Mouse (Mus musculus) neural tube, embryonic 14.5 days (tissue): Measurements from ENCODE around the gene Dexi. TPM values are rescaled to one million over a fixed set of nuclear protein-coding genes. Genes with fewer than 3 reads are reported as not detected.
A peak's percentile ranks its signal among the peaks of the same experiment; 100 is the strongest.

ENCODE experiments used
- ATAC-seq: fragments of 200-750 bp; cut with Nextera tagmentation; 2 replicates; pipeline ENCODE4 v1.8.0; 2017; ENCODE audit warnings: low read depth, mild to moderate bottlenecking, moderate TSS enrichment, moderate library complexity
- H3K27ac ChIP-seq: fragments of 300-500 bp; sonication (generic); 2 replicates; pipeline ENCODE4 v1.5.1; 2014; ENCODE audit warnings: low read depth, mild to moderate bottlenecking, control low read depth, low read length, moderate library complexity, mixed read lengths
- H3K27me3 ChIP-seq: fragments of 300-500 bp; sonication (generic); 2 replicates; pipeline ENCODE4 v1.6.1; 2014; ENCODE audit warnings: low read length; ENCODE audit not compliant: control insufficient read depth, insufficient read depth
- H3K36me3 ChIP-seq: fragments of 300-500 bp; sonication (generic); 2 replicates; pipeline ENCODE4 v1.6.1; 2014; ENCODE audit warnings: low read length, mixed read lengths; ENCODE audit not compliant: control insufficient read depth, insufficient read depth
- H3K4me1 ChIP-seq: fragments of 300-500 bp; sonication (generic); 2 replicates; pipeline ENCODE4 v1.6.1; 2014; ENCODE audit warnings: low read length; ENCODE audit not compliant: control insufficient read depth, insufficient read depth
- H3K4me2 ChIP-seq: fragments of 300-500 bp; sonication (generic); 2 replicates; pipeline ENCODE4 v1.6.1; 2014; ENCODE audit warnings: mild to moderate bottlenecking, low read depth, low read length, control low read depth
- H3K4me3 ChIP-seq: fragments of 300-500 bp; sonication (generic); 2 replicates; pipeline ENCODE4 v1.5.1; 2014; ENCODE audit warnings: low read depth, low read length, control low read depth, mixed read lengths
- H3K9ac ChIP-seq: fragments of 300-500 bp; sonication (generic); replicated peaks from 2 replicates; pipeline ENCODE4 v1.6.1; 2014; ENCODE audit warnings: low read depth, mild to moderate bottlenecking, control low read depth, low read length, mixed read lengths
- H3K9me3 ChIP-seq: fragments of 300-500 bp; sonication (generic); 2 replicates; pipeline ENCODE4 v1.6.1; 2016; ENCODE audit warnings: low read length; ENCODE audit not compliant: control insufficient read depth
- WGBS: fragments of 180-500 bp; shearing (Covaris S2); extraction: QIAGEN DNeasy Blood & Tissue Kit; methylation state at CpG from one replicate; pipeline ENCODE4 v1.1.7; 2014; 5-methylcytosine and 5-hydroxymethylcytosine counted together
- polyA plus RNA-seq: library from polyadenylated mRNA; unstranded; fragments of >200 nt; fragmentation: Nextera tagmentation; extraction: Ambion mirVana; gene quantifications from 2 replicates; pipeline ENCODE4 v1.2.1, GENCODE M21; 2014

The Dexi gene
- 26.8 and 26.9 TPM in 2 replicates for polyA plus RNA-seq

DNA sequence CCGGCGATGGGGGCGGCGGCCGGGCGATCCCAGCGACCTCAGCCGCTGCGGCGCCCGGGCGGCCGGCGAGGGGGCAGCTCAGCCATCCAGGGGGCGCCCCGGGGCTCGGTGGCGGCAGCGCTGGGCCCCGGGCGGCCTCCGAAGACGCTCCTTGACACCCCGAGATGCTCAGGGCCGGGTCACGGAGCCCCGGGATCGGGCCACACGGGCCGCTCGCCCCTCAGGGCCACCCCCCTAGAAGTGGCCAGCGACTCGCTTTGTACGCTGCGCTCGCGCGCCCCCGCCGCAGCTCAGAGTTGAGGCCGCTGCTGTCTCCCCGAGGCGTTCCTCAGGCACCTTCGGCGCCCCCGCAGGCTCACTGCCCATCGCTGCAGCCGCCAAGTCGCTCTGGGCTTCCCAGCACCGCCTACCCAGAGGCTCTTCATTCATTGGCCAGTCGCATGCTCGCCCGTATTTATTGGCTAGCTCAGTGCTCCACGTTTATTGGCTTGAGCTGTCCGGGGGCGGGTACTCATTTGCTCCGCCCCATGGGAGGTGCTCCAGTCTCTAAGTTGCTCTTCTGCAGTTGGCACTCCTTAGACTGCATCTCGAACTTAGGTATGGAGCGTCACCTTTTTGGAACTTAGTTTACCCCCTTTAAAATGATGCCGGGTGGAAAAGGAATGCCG is at the start of gene Dexi:
Dexi (minus strand) TSS at position 357 of the 668 bp plus-strand sequence.
- H3K4me2 ChIP-seq: peak within 1 kb of the TSS; percentile 74
- peaks cover 49% of the 10 kb centered on the region for H3K4me1 ChIP-seq
- no peaks in the 10 kb centered on the region for H3K27me3 ChIP-seq
- peak within 1 kb of the TSS; percentile 95 for H3K9ac ChIP-seq
- H3K9me3 ChIP-seq: no peaks in the 10 kb centered on the region
- ATAC-seq: peak; percentile 94
- peak within 1 kb of the TSS; percentile 92 for H3K4me3 ChIP-seq
- peak within 1 kb of the TSS; percentile 80 for H3K27ac ChIP-seq
- H3K36me3 ChIP-seq: no peaks in the 10 kb centered on the region
- under 1% methylated on average over 37 of the region's 61 CpGs for WGBS

DNA sequence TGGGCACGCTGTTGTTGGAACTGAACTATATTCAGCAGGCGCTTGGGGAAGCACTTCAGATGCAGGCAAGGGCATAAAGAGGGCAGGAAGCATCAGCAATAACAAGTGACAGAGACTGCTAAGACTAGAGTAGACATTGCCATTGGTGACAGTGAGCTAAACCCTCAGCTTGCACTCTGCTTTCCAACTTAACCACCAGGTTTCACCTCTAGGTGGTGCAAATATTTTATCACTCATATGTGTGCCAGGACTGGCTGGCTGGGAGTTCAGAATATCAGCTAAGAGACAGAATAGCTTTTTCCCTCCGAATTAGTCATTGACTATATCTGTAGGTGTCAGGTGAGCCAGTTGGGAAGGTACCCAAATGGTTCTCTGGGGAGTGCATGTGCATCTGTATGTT is 43.7 kb upstream of the Dexi start:
- WGBS: 88% methylated on average over 3 of the region's 3 CpGs
- no peak overlapping the region for H3K4me2 ChIP-seq
- no peaks in the 10 kb centered on the region for H3K27me3 ChIP-seq
- H3K36me3 ChIP-seq: peaks cover 21% of the 10 kb centered on the region
- H3K4me1 ChIP-seq: no peaks in the 10 kb centered on the region
- no peaks in the 10 kb centered on the region for H3K9me3 ChIP-seq
- ATAC-seq: no peak
- H3K9ac ChIP-seq: no peak overlapping the region
- no peak overlapping the region for H3K27ac ChIP-seq
- H3K4me3 ChIP-seq: no peak overlapping the region

DNA sequence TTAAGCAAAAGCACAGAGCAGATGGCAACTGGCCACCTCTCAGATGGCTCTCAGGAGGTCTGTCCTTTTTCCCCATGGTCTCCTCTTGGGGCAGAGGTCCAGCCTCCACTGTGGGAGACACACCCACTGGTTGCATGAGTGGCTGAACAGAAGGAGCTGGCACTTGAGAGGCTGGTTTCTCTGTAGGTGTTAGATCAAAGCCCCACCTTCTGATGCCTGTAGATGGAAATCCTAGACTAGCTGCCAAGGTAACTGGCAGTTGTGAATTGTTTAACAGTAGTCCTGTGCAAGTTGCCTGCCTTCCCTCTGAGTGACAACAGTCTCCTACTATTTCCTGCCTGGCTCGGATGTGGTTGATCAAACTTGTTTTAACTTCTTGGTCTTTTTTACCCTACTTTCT is 42.3 kb upstream of the Dexi start:
- Histone ChIP-seq H3K27ac (no peak overlapping the region), H3K4me2 (no peak overlapping the region), H3K4me1 (no peaks in the 10 kb centered on the region), H3K36me3 (peaks cover 35% of the 10 kb centered on the region), H3K9me3 (no peaks in the 10 kb centered on the region), H3K4me3 (no peak overlapping the region), H3K27me3 (no peaks in the 10 kb centered on the region), H3K9ac (no peak overlapping the region)
- WGBS: 83% methylated on average over 1 of the region's 1 CpGs
- ATAC-seq: no peak

DNA sequence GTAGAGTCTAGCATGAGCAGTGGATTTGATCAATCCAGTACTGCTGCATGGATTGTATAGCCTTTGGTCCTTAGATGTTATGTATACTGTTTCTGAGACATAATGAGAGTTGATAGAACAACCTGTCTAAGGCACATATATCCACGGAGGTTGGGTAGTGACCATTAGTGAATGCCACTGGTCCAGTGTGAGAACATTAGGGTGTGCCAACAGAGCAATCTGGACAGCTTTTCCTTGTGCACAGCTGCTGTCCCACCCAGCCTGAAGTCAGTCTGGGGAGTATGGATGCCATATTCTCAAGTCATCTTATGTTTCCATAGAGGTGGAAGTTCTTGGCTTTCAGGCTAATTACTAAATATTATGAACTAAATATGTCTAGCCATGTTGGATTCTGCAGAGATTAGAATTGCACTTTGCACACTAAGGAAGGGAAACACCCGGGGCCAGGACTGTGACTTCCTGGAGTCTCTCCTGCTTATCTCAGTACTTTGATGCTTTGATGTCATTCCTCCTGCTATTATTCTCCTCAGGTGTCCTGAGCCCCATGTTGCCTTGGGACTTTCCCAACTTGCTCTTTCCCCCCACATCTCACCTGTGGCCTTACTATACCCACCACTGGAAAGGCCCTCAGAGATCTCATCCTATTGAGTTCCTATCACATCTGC is 38.5 kb upstream of the Dexi start:
- H3K9ac ChIP-seq: no peak overlapping the region
- H3K4me2 ChIP-seq: no peak overlapping the region
- H3K36me3 ChIP-seq: peaks cover 46% of the 10 kb centered on the region; the same call in 1 of the 2 replicates
- H3K27me3 ChIP-seq: no peaks in the 10 kb centered on the region
- H3K27ac ChIP-seq: no peak overlapping the region
- WGBS: 93% methylated on average over 2 of the region's 2 CpGs
- no peaks in the 10 kb centered on the region for H3K4me1 ChIP-seq
- no peak for ATAC-seq
- no peaks in the 10 kb centered on the region for H3K9me3 ChIP-seq
- no peak overlapping the region for H3K4me3 ChIP-seq

DNA sequence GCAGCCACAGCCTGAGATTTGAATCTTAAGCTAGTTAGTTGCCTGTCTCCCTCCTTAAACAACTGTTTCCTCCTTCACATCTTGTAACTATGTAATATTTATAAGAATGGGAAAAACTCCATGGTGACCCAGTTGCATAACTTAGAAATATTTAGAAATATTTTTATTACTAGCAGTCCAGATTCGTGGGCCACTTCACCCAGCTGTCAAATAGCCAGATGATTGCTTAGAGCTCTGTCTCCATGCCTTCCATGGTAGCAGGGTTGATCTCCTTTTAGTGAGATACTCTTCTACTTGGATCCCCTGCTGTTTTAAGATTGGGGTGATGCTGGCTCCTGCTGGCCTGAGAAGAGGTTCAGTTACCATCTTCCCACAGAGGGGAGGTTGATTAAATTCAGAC is 35.5 kb upstream of the Dexi start:
- H3K36me3 ChIP-seq: peaks cover 53% of the 10 kb centered on the region; the same call in 1 of the 2 replicates
- no peak overlapping the region for H3K9ac ChIP-seq
- no peak for ATAC-seq
- 79% methylated on average over 1 of the region's 1 CpGs for WGBS
- no peaks in the 10 kb centered on the region for H3K4me1 ChIP-seq
- no peak overlapping the region for H3K4me3 ChIP-seq
- H3K27me3 ChIP-seq: no peaks in the 10 kb centered on the region
- no peak overlapping the region for H3K27ac ChIP-seq
- no peaks in the 10 kb centered on the region for H3K9me3 ChIP-seq
- H3K4me2 ChIP-seq: no peak overlapping the region

DNA sequence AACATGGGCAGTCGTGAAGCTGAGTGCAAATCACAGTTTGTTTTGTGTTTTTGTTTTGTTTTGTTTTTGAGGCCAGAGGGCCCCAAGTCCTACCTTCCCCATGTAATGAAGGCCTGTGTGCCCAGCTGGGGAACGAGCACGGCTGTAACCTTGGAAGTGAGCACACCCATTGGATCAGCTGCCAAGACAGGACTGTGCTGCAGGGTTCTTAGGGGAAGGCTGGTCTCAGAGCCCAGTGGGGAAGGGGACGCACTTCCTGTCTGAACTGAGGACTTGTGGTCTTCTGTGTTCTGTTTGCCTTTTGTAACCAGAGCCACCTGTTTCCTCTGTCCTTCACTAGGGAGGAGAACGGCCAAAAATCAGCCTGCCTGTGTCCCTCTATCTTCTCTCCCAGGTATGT is 34.7 kb upstream of the Dexi start:
- Histone ChIP-seq H3K36me3 (peaks cover 53% of the 10 kb centered on the region; the same call in 1 of the 2 replicates), H3K9ac (no peak overlapping the region), H3K9me3 (no peaks in the 10 kb centered on the region), H3K27me3 (no peaks in the 10 kb centered on the region), H3K4me2 (no peak overlapping the region), H3K27ac (no peak overlapping the region), H3K4me3 (no peak overlapping the region), H3K4me1 (no peaks in the 10 kb centered on the region)
- WGBS: 89% methylated on average over 5 of the region's 5 CpGs
- ATAC-seq: no peak

DNA sequence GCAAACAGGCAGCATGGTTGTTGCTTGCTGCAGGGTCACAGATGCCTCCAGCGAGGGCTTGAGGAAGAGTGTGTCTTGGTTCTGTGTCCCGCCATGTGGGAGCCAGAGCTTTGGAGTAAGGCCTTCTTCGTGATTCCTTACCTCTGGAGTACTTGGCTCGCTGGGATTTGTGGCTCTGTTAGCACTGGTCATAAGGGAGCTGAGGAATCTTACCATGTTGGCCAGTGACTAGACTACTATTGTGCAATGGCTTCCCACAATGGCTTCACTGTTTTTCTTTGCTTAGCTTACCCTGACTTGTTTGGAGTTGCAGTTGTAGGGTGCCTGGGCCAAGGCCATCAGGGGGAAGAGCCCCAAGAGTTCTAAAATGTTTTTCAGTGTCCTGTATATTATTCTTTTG is 33.1 kb upstream of the Dexi start:
- Histone ChIP-seq H3K4me1 (no peaks in the 10 kb centered on the region), H3K36me3 (peaks cover 44% of the 10 kb centered on the region; the same call in 1 of the 2 replicates), H3K27me3 (no peaks in the 10 kb centered on the region), H3K4me2 (no peak overlapping the region), H3K9me3 (no peaks in the 10 kb centered on the region), H3K27ac (no peak overlapping the region), H3K9ac (no peak overlapping the region), H3K4me3 (no peak overlapping the region)
- no peak for ATAC-seq
- 96% methylated on average over 4 of the region's 4 CpGs for WGBS

DNA sequence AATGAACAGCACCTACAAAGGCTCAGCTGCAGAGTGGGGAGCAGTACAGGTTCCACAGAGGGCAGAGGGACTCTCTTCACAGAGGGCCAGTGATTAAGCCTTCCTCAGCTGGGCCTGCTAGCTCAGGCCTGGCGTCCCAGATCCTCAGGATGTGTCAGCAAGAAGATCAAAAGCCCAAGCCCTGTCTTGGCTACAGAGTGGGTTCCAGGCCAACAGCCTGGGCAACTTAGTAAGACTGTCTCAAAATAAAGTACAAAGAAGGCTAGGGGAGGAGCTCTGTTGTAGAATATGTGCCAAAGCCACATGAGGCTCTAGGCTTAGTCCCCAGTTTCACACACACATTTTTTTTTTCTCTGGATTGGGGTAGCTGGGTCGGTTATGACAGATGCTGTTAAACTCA is 32.1 kb upstream of the Dexi start:
- no peak overlapping the region for H3K4me3 ChIP-seq
- WGBS: 77% methylated on average over 2 of the region's 2 CpGs
- H3K4me1 ChIP-seq: no peaks in the 10 kb centered on the region
- no peak overlapping the region for H3K27ac ChIP-seq
- H3K9ac ChIP-seq: no peak overlapping the region
- H3K27me3 ChIP-seq: no peaks in the 10 kb centered on the region
- ATAC-seq: no peak
- peaks cover 36% of the 10 kb centered on the region; the same call in 1 of the 2 replicates for H3K36me3 ChIP-seq
- H3K9me3 ChIP-seq: no peaks in the 10 kb centered on the region
- H3K4me2 ChIP-seq: no peak overlapping the region

DNA sequence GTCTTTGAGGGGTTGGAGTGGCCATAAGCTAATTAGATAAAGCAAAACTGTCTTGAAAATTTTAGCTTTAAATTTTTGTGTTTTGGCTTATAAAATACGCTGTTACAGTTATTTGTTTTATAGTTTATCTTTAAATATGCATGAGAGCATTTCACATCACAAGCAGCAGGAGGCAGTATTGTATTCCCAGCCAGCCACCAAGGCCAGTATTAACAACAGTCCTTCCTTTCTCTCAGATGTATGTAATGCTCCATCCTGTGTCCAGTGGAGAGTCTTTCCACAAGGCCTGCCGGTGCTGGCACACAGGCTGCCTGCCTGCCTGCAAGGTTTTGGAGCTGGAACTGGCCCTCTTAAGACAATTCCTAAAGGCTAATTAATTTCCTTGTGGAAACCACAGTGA is 29.0 kb upstream of the Dexi start:
- peaks cover 20% of the 10 kb centered on the region; the same call in 1 of the 2 replicates for H3K36me3 ChIP-seq
- 59% methylated on average over 2 of the region's 2 CpGs for WGBS
- no peaks in the 10 kb centered on the region for H3K9me3 ChIP-seq
- H3K4me1 ChIP-seq: no peaks in the 10 kb centered on the region
- no peak overlapping the region for H3K9ac ChIP-seq
- no peak overlapping the region for H3K4me2 ChIP-seq
- no peak overlapping the region for H3K27ac ChIP-seq
- ATAC-seq: no peak
- no peaks in the 10 kb centered on the region for H3K27me3 ChIP-seq
- H3K4me3 ChIP-seq: no peak overlapping the region
